Mouse (Mus musculus): ENCODE results near the gene Jmjd1c. TPM values are rescaled to one million over a fixed set of nuclear protein-coding genes. Genes with fewer than 3 reads are reported as not detected.

The Jmjd1c gene
- polyA plus RNA-seq, 2 experiments, result 34.5 to 52.2 TPM

DNA sequence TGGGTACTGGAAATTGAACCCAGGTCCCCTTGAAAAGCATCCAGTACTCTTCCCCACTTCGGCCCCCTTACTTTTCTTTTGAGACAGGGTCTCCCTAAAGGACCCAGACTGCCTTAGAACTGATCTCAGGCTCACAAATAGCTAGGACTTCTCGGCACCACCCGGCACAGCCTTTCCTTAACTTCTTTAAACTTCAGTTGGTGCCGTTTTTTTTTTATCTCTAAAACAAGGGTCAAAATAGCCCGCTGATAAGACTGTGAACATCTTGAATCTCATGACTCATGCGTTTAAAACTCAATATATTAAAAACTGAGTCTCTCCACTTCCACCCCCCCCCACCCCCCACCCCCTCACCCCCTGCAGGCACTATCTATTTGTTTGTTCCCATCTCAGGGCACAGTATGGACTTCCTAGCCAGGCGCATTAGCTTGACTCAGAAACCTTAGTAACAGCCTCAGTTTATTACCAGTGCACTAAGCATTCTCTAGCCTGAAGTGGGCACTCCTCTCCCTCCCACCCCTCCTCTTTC is 200.1 kb downstream of the Jmjd1c start:
- 76% methylated on average over 7 of the region's 7 CpGs for WGBS
- no peak overlapping the region for H3K27ac ChIP-seq (replicated peaks; ENCODE audit: low read depth, low read length)
- H3K27me3 ChIP-seq (ENCODE audit: control insufficient read depth, insufficient read depth, low read length), result no peaks in the 10 kb centered on the region
- ATAC-seq (ENCODE audit: low FRiP score, low read depth) (no peak), DNase-seq (ENCODE audit: low spot score) (no peak)
- no peak overlapping the region for H3K4me3 ChIP-seq (replicated peaks; ENCODE audit: low read length)
- no peak overlapping the region for H3K4me2 ChIP-seq (replicated peaks; ENCODE audit: low read depth, low read length, severe bottlenecking)
- no peak overlapping the region for H3K9ac ChIP-seq (ENCODE audit: low read depth, low read length, severe bottlenecking)
- H3K4me1 ChIP-seq (ENCODE audit: control insufficient read depth, insufficient read depth, low read length), result no peaks in the 10 kb centered on the region
- no peak for TF ChIP-seq POLR2A (IDR thresholded peaks at IDR 0.05; ENCODE audit: borderline replicate concordance, extremely low read depth, insufficient read depth, insufficient read length)
- no peaks in the 10 kb centered on the region for H3K9me3 ChIP-seq (ENCODE audit: control insufficient read depth, low read length)
- no peaks in the 10 kb centered on the region for H3K36me3 ChIP-seq (ENCODE audit: control insufficient read depth, insufficient read depth, low read length)

DNA sequence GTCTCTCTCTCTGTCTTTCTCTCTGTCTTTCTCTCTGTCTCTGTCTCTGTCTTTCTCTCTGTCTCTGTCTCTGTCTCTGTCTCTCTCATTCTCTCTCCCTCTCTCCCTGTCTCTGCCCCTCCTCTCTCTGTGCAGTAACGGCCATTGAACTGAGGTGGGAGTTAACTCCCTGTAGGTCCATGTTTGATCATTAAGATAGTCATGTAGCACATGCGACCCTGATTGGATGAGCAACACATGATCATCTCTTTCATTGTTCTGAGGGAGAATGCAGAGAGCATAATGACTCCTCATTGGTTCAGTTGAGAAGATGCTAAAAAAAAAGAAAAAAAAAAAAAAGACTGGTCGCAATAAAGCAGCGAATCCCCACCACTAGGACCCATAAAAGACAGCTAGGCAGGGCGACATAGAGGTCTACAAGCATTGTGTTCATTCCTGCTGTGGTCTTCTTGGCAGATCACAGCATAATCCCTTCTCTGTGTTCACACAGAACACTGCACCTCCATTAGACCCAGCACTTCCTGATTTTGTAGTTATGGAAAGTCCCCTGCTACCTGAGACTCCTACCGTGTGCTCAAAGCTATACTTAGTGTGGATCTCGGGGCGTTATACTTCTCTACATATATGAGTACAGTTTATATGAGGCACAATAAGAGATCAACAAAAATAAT is 200.7 kb downstream of the Jmjd1c start:
- Histone ChIP-seq H3K27ac (replicated peaks; ENCODE audit: low read depth, low read length) (no peak overlapping the region), H3K9ac (ENCODE audit: low read depth, low read length, severe bottlenecking) (no peak overlapping the region), H3K36me3 (ENCODE audit: control insufficient read depth, insufficient read depth, low read length) (no peaks in the 10 kb centered on the region), H3K4me2 (replicated peaks; ENCODE audit: low read depth, low read length, severe bottlenecking) (no peak overlapping the region), H3K9me3 (ENCODE audit: control insufficient read depth, low read length) (no peaks in the 10 kb centered on the region), H3K27me3 (ENCODE audit: control insufficient read depth, insufficient read depth, low read length) (no peaks in the 10 kb centered on the region), H3K4me3 (replicated peaks; ENCODE audit: low read length) (no peak overlapping the region), H3K4me1 (ENCODE audit: control insufficient read depth, insufficient read depth, low read length) (no peaks in the 10 kb centered on the region)
- WGBS, result 74% methylated on average over 8 of the region's 8 CpGs
- no peak for TF ChIP-seq POLR2A (IDR thresholded peaks at IDR 0.05; ENCODE audit: borderline replicate concordance, extremely low read depth, insufficient read depth, insufficient read length)
- no peak for ATAC-seq (ENCODE audit: low FRiP score, low read depth)
- DNase-seq (ENCODE audit: low spot score), result no peak

DNA sequence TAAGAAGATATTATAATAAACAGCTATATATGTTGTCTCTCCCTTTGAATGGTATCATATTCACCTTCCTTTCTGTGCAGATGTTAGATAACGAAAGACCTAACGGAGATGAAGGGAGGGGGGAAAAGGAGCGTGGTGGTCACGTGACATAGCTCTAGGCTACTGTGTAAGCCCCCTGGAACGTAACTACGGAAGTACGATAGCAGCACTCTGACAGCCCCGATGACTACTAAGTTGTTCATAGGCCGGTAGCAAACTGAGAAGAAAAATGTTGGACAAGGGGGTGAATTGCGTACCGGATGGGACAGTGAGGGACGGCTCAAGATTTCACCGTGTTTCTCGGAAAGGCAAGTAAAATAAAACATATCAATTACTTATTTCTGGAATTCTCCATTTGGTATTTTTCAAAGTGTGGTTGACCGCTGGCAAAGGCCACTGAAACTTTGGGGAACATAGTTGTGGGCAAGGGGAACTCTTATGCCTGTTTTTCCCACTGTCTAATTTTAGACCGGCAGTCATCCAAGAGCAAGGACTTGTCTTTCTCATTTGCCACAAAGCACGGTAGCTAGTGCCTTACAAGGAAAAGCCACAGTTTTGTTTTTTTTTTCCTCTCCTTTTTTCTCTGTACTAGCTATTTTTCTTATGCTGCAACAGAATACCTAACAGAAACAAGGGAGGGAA is 201.4 kb downstream of the Jmjd1c start:
- Histone ChIP-seq H3K9me3 (ENCODE audit: control insufficient read depth, low read length) (no peaks in the 10 kb centered on the region), H3K36me3 (ENCODE audit: control insufficient read depth, insufficient read depth, low read length) (no peaks in the 10 kb centered on the region), H3K4me2 (replicated peaks; ENCODE audit: low read depth, low read length, severe bottlenecking) (no peak overlapping the region), H3K9ac (ENCODE audit: low read depth, low read length, severe bottlenecking) (no peak overlapping the region), H3K27ac (replicated peaks; ENCODE audit: low read depth, low read length) (no peak overlapping the region), H3K4me3 (replicated peaks; ENCODE audit: low read length) (no peak overlapping the region), H3K4me1 (ENCODE audit: control insufficient read depth, insufficient read depth, low read length) (no peaks in the 10 kb centered on the region), H3K27me3 (ENCODE audit: control insufficient read depth, insufficient read depth, low read length) (no peaks in the 10 kb centered on the region)
- no peak for ATAC-seq (ENCODE audit: low FRiP score, low read depth)
- 86% methylated on average over 17 of the region's 17 CpGs for WGBS
- no peak for DNase-seq (ENCODE audit: low spot score)
- no peak for TF ChIP-seq POLR2A (IDR thresholded peaks at IDR 0.05; ENCODE audit: borderline replicate concordance, extremely low read depth, insufficient read depth, insufficient read length)

DNA sequence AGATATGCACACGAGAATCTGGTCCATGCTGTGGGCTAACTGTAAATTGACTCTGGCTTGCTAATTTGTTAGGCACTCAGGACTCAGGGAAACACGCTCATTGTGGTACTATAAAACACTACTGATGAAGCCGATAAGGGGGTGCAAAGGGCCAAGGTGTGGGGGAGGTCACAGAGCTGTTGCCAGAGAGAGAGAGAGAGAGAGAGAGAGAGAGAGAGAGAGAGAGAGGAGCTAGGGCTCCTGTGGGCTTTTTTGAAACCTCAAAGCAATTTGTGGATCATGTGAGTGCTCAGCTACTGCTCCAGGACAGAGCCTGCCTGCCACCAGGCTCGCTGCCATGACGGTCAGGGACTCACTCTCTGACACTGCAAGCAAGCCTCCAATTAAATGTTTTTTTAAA is 202.9 kb downstream of the Jmjd1c start:
- H3K9me3 ChIP-seq (ENCODE audit: control insufficient read depth, low read length), result no peaks in the 10 kb centered on the region
- no peak for TF ChIP-seq POLR2A (IDR thresholded peaks at IDR 0.05; ENCODE audit: borderline replicate concordance, extremely low read depth, insufficient read depth, insufficient read length)
- H3K27ac ChIP-seq (replicated peaks; ENCODE audit: low read depth, low read length), result no peak overlapping the region
- no peak overlapping the region for H3K4me2 ChIP-seq (replicated peaks; ENCODE audit: low read depth, low read length, severe bottlenecking)
- no peak overlapping the region for H3K9ac ChIP-seq (ENCODE audit: low read depth, low read length, severe bottlenecking)
- ATAC-seq (ENCODE audit: low FRiP score, low read depth), result no peak
- WGBS, result 24% methylated on average over 5 of the region's 5 CpGs
- H3K27me3 ChIP-seq (ENCODE audit: control insufficient read depth, insufficient read depth, low read length), result no peaks in the 10 kb centered on the region
- H3K4me1 ChIP-seq (ENCODE audit: control insufficient read depth, insufficient read depth, low read length), result no peaks in the 10 kb centered on the region
- DNase-seq (ENCODE audit: low spot score), result no peak
- no peak overlapping the region for H3K4me3 ChIP-seq (replicated peaks; ENCODE audit: low read length)
- no peaks in the 10 kb centered on the region for H3K36me3 ChIP-seq (ENCODE audit: control insufficient read depth, insufficient read depth, low read length)

DNA sequence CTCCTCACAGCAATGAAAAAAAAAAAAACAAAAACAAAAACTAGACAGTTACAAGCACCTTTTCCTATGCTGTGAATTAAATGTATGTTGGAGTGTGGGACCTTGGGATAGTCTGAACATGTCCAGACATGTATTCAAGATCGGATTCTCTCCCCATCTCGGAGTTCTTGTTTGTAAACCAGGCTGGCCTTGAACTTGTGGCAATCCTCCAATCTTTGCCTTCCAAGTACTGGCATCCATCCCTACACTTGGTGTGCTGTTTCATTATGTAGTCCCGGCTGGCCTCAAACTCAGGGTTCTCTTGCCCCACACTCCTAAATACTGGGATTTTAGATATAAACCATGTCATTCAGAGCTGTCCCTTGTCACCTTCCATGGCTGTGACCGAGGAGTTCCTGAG is 203.4 kb downstream of the Jmjd1c start:
- Histone ChIP-seq H3K9ac (ENCODE audit: low read depth, low read length, severe bottlenecking) (no peak overlapping the region), H3K27ac (replicated peaks; ENCODE audit: low read depth, low read length) (no peak overlapping the region), H3K4me1 (ENCODE audit: control insufficient read depth, insufficient read depth, low read length) (no peaks in the 10 kb centered on the region), H3K27me3 (ENCODE audit: control insufficient read depth, insufficient read depth, low read length) (no peaks in the 10 kb centered on the region), H3K36me3 (ENCODE audit: control insufficient read depth, insufficient read depth, low read length) (no peaks in the 10 kb centered on the region), H3K9me3 (ENCODE audit: control insufficient read depth, low read length) (no peaks in the 10 kb centered on the region), H3K4me2 (replicated peaks; ENCODE audit: low read depth, low read length, severe bottlenecking) (no peak overlapping the region), H3K4me3 (replicated peaks; ENCODE audit: low read length) (no peak overlapping the region)
- ATAC-seq (ENCODE audit: low FRiP score, low read depth) (no peak), DNase-seq (ENCODE audit: low spot score) (no peak)
- TF ChIP-seq POLR2A (IDR thresholded peaks at IDR 0.05; ENCODE audit: borderline replicate concordance, extremely low read depth, insufficient read depth, insufficient read length), result no peak
- 74% methylated on average over 4 of the region's 4 CpGs for WGBS

Data from limb, embryonic 14.5 days (tissue).